Mouse (Mus musculus): ENCODE measurements around the gene Gm14744. TPM values are rescaled to one million over a fixed set of nuclear protein-coding genes. Genes with fewer than 3 reads are reported as not detected.

Gene Gm14744
- not detected for polyA plus RNA-seq (2017; shearing (Covaris generic))

GRCm38 (mm10) chrX:77864458-77864857, at the start of gene Gm14744:
Gm14744 (plus strand) TSS chrX:77864758.

GRCm38 (mm10) chrX:77853523-77853922, 11.0 kb upstream of the Gm14744 start, which contains the start of gene Pbsn:
Pbsn (minus strand) TSS chrX:77853623.

Other genes starting within 250 kb of the Gm14744 start
- 10 to 100 TPM; 32.8 to 59.6 TPM for gene Prkx, start 68.5 kb upstream of the Gm14744 start, polyA plus RNA-seq (2017; shearing (Covaris generic))
- not detected for gene Pbsn, start 11.1 kb upstream of the Gm14744 start, polyA plus RNA-seq (2017; shearing (Covaris generic))
- not detected for gene 5430402E10Rik, start 60.3 kb downstream of the Gm14744 start, polyA plus RNA-seq (2017; shearing (Covaris generic))
- gene Obp1a, start 226.6 kb downstream of the Gm14744 start, polyA plus RNA-seq (2017; shearing (Covaris generic)): not detected